Mouse (Mus musculus) forebrain, embryonic 10.5 days (tissue): ENCODE results near the gene Vmn1r81. TPM values are rescaled to one million over a fixed set of nuclear protein-coding genes. Genes with fewer than 3 reads are reported as not detected.

Source experiments
- DNase-seq: peaks from one replicate; pipeline ENCODE4 v3.0.0-alpha.2; 2017; ENCODE audit warnings: low spot score; ENCODE audit errors: extremely low spot score
- H3K27ac ChIP-seq: fragments of 300-500 bp; sonication (generic); 2 replicates; pipeline ENCODE4 v1.5.1; 2016; ENCODE audit warnings: mild to moderate bottlenecking
- H3K27me3 ChIP-seq: fragments of 300-500 bp; sonication (generic); 2 replicates; pipeline ENCODE4 v1.6.1; 2016; ENCODE audit warnings: mild to moderate bottlenecking; ENCODE audit not compliant: poor library complexity, severe bottlenecking
- H3K36me3 ChIP-seq: fragments of 300-500 bp; sonication (generic); replicated peaks from 2 replicates; pipeline ENCODE4 v1.6.1; 2016; ENCODE audit warnings: mild to moderate bottlenecking, moderate library complexity
- H3K4me1 ChIP-seq: fragments of 300-500 bp; sonication (generic); 2 replicates; pipeline ENCODE4 v1.6.1; 2016
- H3K4me3 ChIP-seq: fragments of 300-500 bp; sonication (generic); 2 replicates; pipeline ENCODE4 v1.5.1; 2016; ENCODE audit warnings: mild to moderate bottlenecking, moderate library complexity
- H3K9me3 ChIP-seq: fragments of 300-500 bp; sonication (generic); 2 replicates; pipeline ENCODE4 v1.6.1; 2016; ENCODE audit warnings: mild to moderate bottlenecking, moderate library complexity
- WGBS: fragments of 180-500 bp; shearing (Covaris S2); methylation state at CpG from one replicate; pipeline ENCODE4 v1.1.7; 2016; 5-methylcytosine and 5-hydroxymethylcytosine counted together
- polyA plus RNA-seq: library from polyadenylated mRNA; unstranded; fragments of >200 nt; fragmentation: Nextera tagmentation; extraction: Ambion mirVana; gene quantifications from 2 replicates; pipeline ENCODE4 v1.2.1, GENCODE M21; 2016

Gene Vmn1r81
- polyA plus RNA-seq = not detected in 2 replicates

- Histone ChIP-seq H3K27me3 (no peaks in the 10 kb centered on the region), H3K4me1 (no peaks in the 10 kb centered on the region), H3K4me3 (no peak within 1 kb of the TSS), H3K27ac (no peak within 1 kb of the TSS), H3K36me3 (no peaks in the 10 kb centered on the region), H3K9me3 (peaks cover 33% of the 10 kb centered on the region)
- DNase-seq = no peak
- 78% methylated on average over 1 of the region's 1 CpGs for WGBS
Observed at GRCm38 (mm10) chr7:12268169-12268568, at the start of gene Vmn1r81. Gene Vmn1r81, minus strand, starts transcription at chr7:12268269.

- Histone ChIP-seq H3K4me3 (no peak within 1 kb of the TSS), H3K27me3 (no peaks in the 10 kb centered on the region), H3K4me1 (no peaks in the 10 kb centered on the region), H3K27ac (no peak within 1 kb of the TSS), H3K9me3 (peaks cover 45% of the 10 kb centered on the region), H3K36me3 (no peaks in the 10 kb centered on the region)
- no peak for DNase-seq
- 69% methylated on average over 2 of the region's 2 CpGs for WGBS
Observed at GRCm38 (mm10) chr7:12300130-12300529, 32.1 kb upstream of the Vmn1r81 start, which contains the start of gene Vmn1r82. Gene Vmn1r82, plus strand, starts transcription at chr7:12300430.

- WGBS = 69% methylated on average over 2 of the region's 2 CpGs
- Histone ChIP-seq H3K36me3 (no peaks in the 10 kb centered on the region), H3K4me3 (no peak overlapping the region), H3K9me3 (peaks cover 25% of the 10 kb centered on the region), H3K27me3 (no peaks in the 10 kb centered on the region), H3K27ac (no peak overlapping the region), H3K4me1 (no peaks in the 10 kb centered on the region)
- DNase-seq = no peak
Observed at GRCm38 (mm10) chr7:12204141-12204540, 63.9 kb downstream of the Vmn1r81 start.

Other genes starting within 250 kb of the Vmn1r81 start
- not detected in 2 replicates for gene Vmn1r77, start 231.5 kb downstream of the Vmn1r81 start, polyA plus RNA-seq
- not detected in 2 replicates for gene Vmn1r78, start 118.0 kb downstream of the Vmn1r81 start, polyA plus RNA-seq
- gene Vmn1r79, start 97.0 kb downstream of the Vmn1r81 start, polyA plus RNA-seq = not detected in 2 replicates
- not detected in 2 replicates for gene Vmn1r80, start 79.0 kb downstream of the Vmn1r81 start, polyA plus RNA-seq
- gene Vmn1r82, start 32.2 kb upstream of the Vmn1r81 start, polyA plus RNA-seq = not detected in 2 replicates
- not detected in 2 replicates for gene Vmn1r83, start 61.2 kb upstream of the Vmn1r81 start, polyA plus RNA-seq
- not detected in 2 replicates for gene Vmn1r84, start 101.0 kb upstream of the Vmn1r81 start, polyA plus RNA-seq
- 3.0 and 3.1 TPM in 2 replicates for gene Zfp551, start 154.5 kb upstream of the Vmn1r81 start, polyA plus RNA-seq
- 32.5 and 33.3 TPM in 2 replicates for gene Zfp606, start 210.0 kb upstream of the Vmn1r81 start, polyA plus RNA-seq
- gene 2900092C05Rik, start 244.2 kb upstream of the Vmn1r81 start, polyA plus RNA-seq = not detected in 2 replicates